Mouse (Mus musculus) hindbrain, embryonic 14.5 days (tissue): Measurements from ENCODE around the gene Csrp2. TPM values are rescaled to one million over a fixed set of nuclear protein-coding genes. Genes with fewer than 3 reads are reported as not detected.

Experiments used
- ATAC-seq: fragments of 200-750 bp; cut with Nextera tagmentation; 2 replicates; pipeline ENCODE4 v1.8.0; 2017; ENCODE audit warnings: moderate number of reproducible peaks, mild to moderate bottlenecking, moderate TSS enrichment, moderate library complexity; ENCODE audit not compliant: low FRiP score
- DNase-seq: peaks from one replicate; pipeline ENCODE4 v3.0.0-alpha.2; 2015; ENCODE audit warnings: low spot score
- H3K27ac ChIP-seq: fragments of 300-500 bp; sonication (generic); 2 replicates; pipeline ENCODE4 v1.5.1; 2014; ENCODE audit warnings: mild to moderate bottlenecking, moderate library complexity
- H3K27me3 ChIP-seq: fragments of 300-500 bp; sonication (generic); 2 replicates; pipeline ENCODE4 v1.6.1; 2014; ENCODE audit warnings: mild to moderate bottlenecking, low read length, mixed read lengths; ENCODE audit not compliant: control insufficient read depth, insufficient read depth
- H3K36me3 ChIP-seq: fragments of 300-500 bp; sonication (generic); replicated peaks from 2 replicates; pipeline ENCODE4 v1.6.1; 2014; ENCODE audit not compliant: control insufficient read depth, insufficient read depth
- H3K4me1 ChIP-seq: fragments of 300-500 bp; sonication (generic); replicated peaks from 2 replicates; pipeline ENCODE4 v1.6.1; 2014; ENCODE audit warnings: antibody characterized with exemption, low read length, mixed read lengths; ENCODE audit not compliant: control insufficient read depth, insufficient read depth
- H3K4me2 ChIP-seq: fragments of 300-500 bp; sonication (generic); replicated peaks from 2 replicates; pipeline ENCODE4 v1.6.1; 2014; ENCODE audit warnings: mild to moderate bottlenecking, moderate library complexity
- H3K4me3 ChIP-seq: fragments of 300-500 bp; sonication (generic); replicated peaks from 2 replicates; pipeline ENCODE4 v1.5.1; 2014; ENCODE audit warnings: mild to moderate bottlenecking, low read length
- H3K9ac ChIP-seq: fragments of 300-500 bp; sonication (generic); 2 replicates; pipeline ENCODE4 v1.6.1; 2014
- H3K9me3 ChIP-seq: fragments of 300-500 bp; sonication (generic); 2 replicates; pipeline ENCODE4 v1.6.1; 2016; ENCODE audit warnings: low read length; ENCODE audit not compliant: control insufficient read depth
- WGBS: fragments of 180-500 bp; shearing (Covaris S2); extraction: QIAGEN DNeasy Blood & Tissue Kit; methylation state at CpG from one replicate; pipeline ENCODE4 v1.1.7; 2014; 5-methylcytosine and 5-hydroxymethylcytosine counted together
- polyA plus RNA-seq: library from polyadenylated mRNA; unstranded; fragments of >200 nt; fragmentation: Nextera tagmentation; extraction: Ambion mirVana; gene quantifications from 2 replicates; pipeline ENCODE4 v1.2.1, GENCODE M21; 2014

Gene Csrp2
- polyA plus RNA-seq = 122 and 128 TPM in 2 replicates

- Histone ChIP-seq H3K36me3 (no peaks in the 10 kb centered on the region), H3K4me1 (peaks cover 11% of the 10 kb centered on the region), H3K27me3 (no peaks in the 10 kb centered on the region), H3K4me3 (peak within 1 kb of the TSS; percentile 73), H3K9ac (peak within 1 kb of the TSS; percentile 91), H3K4me2 (peak within 1 kb of the TSS; percentile 94), H3K9me3 (no peaks in the 10 kb centered on the region), H3K27ac (peak within 1 kb of the TSS; percentile 81)
- ATAC-seq = peak; percentile 93
- DNase-seq = peak; percentile 87
- under 1% methylated on average over 66 of the region's 67 CpGs for WGBS
Measured at GRCm38 (mm10) chr10:110919531-110920343, at the start of gene Csrp2. Csrp2 (plus strand) TSS chr10:110919789.

- Histone ChIP-seq H3K27me3 (no peaks in the 10 kb centered on the region), H3K27ac (no peak overlapping the region), H3K9me3 (no peaks in the 10 kb centered on the region), H3K4me2 (no peak overlapping the region), H3K9ac (no peak overlapping the region), H3K36me3 (no peaks in the 10 kb centered on the region), H3K4me3 (no peak overlapping the region), H3K4me1 (no peaks in the 10 kb centered on the region)
- DNase-seq (no peak), ATAC-seq (no peak)
- 91% methylated on average over 8 of the region's 8 CpGs for WGBS
Measured at GRCm38 (mm10) chr10:110874853-110875252, 44.7 kb upstream of the Csrp2 start.

- Histone ChIP-seq H3K9me3 (no peaks in the 10 kb centered on the region), H3K27ac (no peak overlapping the region), H3K4me2 (no peak overlapping the region), H3K9ac (no peak overlapping the region), H3K4me1 (no peaks in the 10 kb centered on the region), H3K36me3 (no peaks in the 10 kb centered on the region), H3K27me3 (no peaks in the 10 kb centered on the region), H3K4me3 (no peak overlapping the region)
- WGBS = 91% methylated on average over 3 of the region's 3 CpGs
- ATAC-seq = no peak
- no peak for DNase-seq
Measured at GRCm38 (mm10) chr10:110876956-110877355, 42.6 kb upstream of the Csrp2 start.

GRCm38 (mm10) chr10:110877851-110878250 is 41.7 kb upstream of the Csrp2 start:
- Histone ChIP-seq H3K36me3 (no peaks in the 10 kb centered on the region), H3K9me3 (no peaks in the 10 kb centered on the region), H3K27me3 (no peaks in the 10 kb centered on the region), H3K27ac (no peak overlapping the region), H3K4me2 (no peak overlapping the region), H3K4me1 (no peaks in the 10 kb centered on the region), H3K9ac (no peak overlapping the region), H3K4me3 (no peak overlapping the region)
- 88% methylated on average over 8 of the region's 8 CpGs for WGBS
- ATAC-seq = no peak
- DNase-seq = no peak

GRCm38 (mm10) chr10:110878641-110879040 is 40.9 kb upstream of the Csrp2 start:
- ATAC-seq (no peak), DNase-seq (no peak)
- 39% methylated on average over 5 of the region's 5 CpGs for WGBS
- H3K4me1 ChIP-seq = no peaks in the 10 kb centered on the region
- no peak overlapping the region for H3K9ac ChIP-seq
- H3K27ac ChIP-seq = no peak overlapping the region
- no peaks in the 10 kb centered on the region for H3K27me3 ChIP-seq
- no peaks in the 10 kb centered on the region for H3K9me3 ChIP-seq
- H3K36me3 ChIP-seq = no peaks in the 10 kb centered on the region
- no peak overlapping the region for H3K4me3 ChIP-seq
- H3K4me2 ChIP-seq = no peak overlapping the region

GRCm38 (mm10) chr10:110879426-110880066 is 40.0 kb upstream of the Csrp2 start:
- DNase-seq (no peak), ATAC-seq (no peak)
- Histone ChIP-seq H3K9me3 (no peaks in the 10 kb centered on the region), H3K4me3 (no peak overlapping the region), H3K4me1 (no peaks in the 10 kb centered on the region), H3K27ac (no peak overlapping the region), H3K9ac (no peak overlapping the region), H3K27me3 (no peaks in the 10 kb centered on the region), H3K4me2 (no peak overlapping the region), H3K36me3 (no peaks in the 10 kb centered on the region)
- WGBS = 22% methylated on average over 7 of the region's 7 CpGs

GRCm38 (mm10) chr10:110881346-110881745 is 38.2 kb upstream of the Csrp2 start:
- H3K4me3 ChIP-seq = no peak overlapping the region
- H3K27ac ChIP-seq = no peak overlapping the region
- no peak overlapping the region for H3K4me2 ChIP-seq
- no peaks in the 10 kb centered on the region for H3K36me3 ChIP-seq
- DNase-seq = no peak
- no peak for ATAC-seq
- H3K9me3 ChIP-seq = no peaks in the 10 kb centered on the region
- WGBS = 49% methylated on average over 7 of the region's 7 CpGs
- no peak overlapping the region for H3K9ac ChIP-seq
- H3K27me3 ChIP-seq = no peaks in the 10 kb centered on the region
- H3K4me1 ChIP-seq = no peaks in the 10 kb centered on the region

GRCm38 (mm10) chr10:110882701-110883100 is 36.9 kb upstream of the Csrp2 start:
- no peak overlapping the region for H3K27ac ChIP-seq
- H3K9me3 ChIP-seq = no peaks in the 10 kb centered on the region
- no peaks in the 10 kb centered on the region for H3K36me3 ChIP-seq
- ATAC-seq (no peak), DNase-seq (no peak)
- H3K27me3 ChIP-seq = no peaks in the 10 kb centered on the region
- no peak overlapping the region for H3K4me2 ChIP-seq
- H3K4me3 ChIP-seq = no peak overlapping the region
- no peaks in the 10 kb centered on the region for H3K4me1 ChIP-seq
- H3K9ac ChIP-seq = no peak overlapping the region

GRCm38 (mm10) chr10:110890656-110891272 is 28.8 kb upstream of the Csrp2 start:
- no peaks in the 10 kb centered on the region for H3K27me3 ChIP-seq
- no peaks in the 10 kb centered on the region for H3K9me3 ChIP-seq
- WGBS = 82% methylated on average over 7 of the region's 7 CpGs
- ATAC-seq (no peak), DNase-seq (no peak)
- no peak overlapping the region for H3K4me2 ChIP-seq
- no peaks in the 10 kb centered on the region for H3K36me3 ChIP-seq
- H3K4me3 ChIP-seq = no peak overlapping the region
- no peak overlapping the region for H3K27ac ChIP-seq
- H3K4me1 ChIP-seq = no peaks in the 10 kb centered on the region
- H3K9ac ChIP-seq = no peak overlapping the region
